Mouse (Mus musculus): ENCODE data around the gene Mettl7a3. TPM values are rescaled to one million over a fixed set of nuclear protein-coding genes. Genes with fewer than 3 reads are reported as not detected.

The Mettl7a3 gene
- total and polyA plus RNA-seq, 3 experiments = 0.66 to 1.4 TPM; not detected in 1

DNA sequence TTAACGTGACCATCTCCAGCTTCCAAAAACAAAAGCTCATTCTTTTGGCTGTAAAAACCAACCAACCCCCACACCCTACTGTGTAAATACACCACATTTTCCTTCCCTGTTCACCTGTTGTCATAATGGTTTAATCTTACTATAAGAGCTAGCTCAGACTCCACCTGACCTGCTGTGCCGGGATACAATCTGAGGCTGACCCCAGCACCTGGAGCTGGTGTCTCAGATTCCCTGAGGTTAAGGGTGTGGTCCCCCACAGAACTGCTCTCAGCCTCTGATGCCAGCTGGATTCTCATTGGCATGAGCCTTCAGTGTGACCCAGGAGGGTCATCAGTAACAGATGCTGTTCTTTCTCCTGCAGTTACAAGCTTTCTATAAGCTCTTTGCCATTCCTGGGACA, 45.4 kb downstream of the Mettl7a3 start:
- Histone ChIP-seq H3K9me3 (replicated peaks) (no peaks in the 10 kb centered on the region), H3K4me1 (ENCODE audit: insufficient read depth, low read depth, low read length) (peaks cover 16% of the 10 kb centered on the region), H3K36me3 (replicated peaks) (no peaks in the 10 kb centered on the region), H3K4me3 (ENCODE audit: low read depth, low read length) (no peak overlapping the region), H3K27me3 (ENCODE audit: insufficient read depth, low read length) (no peaks in the 10 kb centered on the region)
- no peak for ATAC-seq (ENCODE audit: extremely low read depth, insufficient number of reproducible peaks, low FRiP score, poor library complexity, severe bottlenecking)
- TF ChIP-seq CTCF (IDR thresholded peaks at IDR 0.05; ENCODE audit: low read depth, low read length) (no peak), GATA2 (IDR thresholded peaks at IDR 0.05; ENCODE audit: borderline replicate concordance, low read depth, low read length) (no peak), TAL1 (conservative IDR thresholded peaks at IDR 0.05; ENCODE audit: low read depth, low read length) (no peak), POLR2AphosphoS5 (IDR thresholded peaks at IDR 0.05; ENCODE audit: insufficient replicate concordance, low read depth, low read length) (no peak), GATA1 (IDR thresholded peaks at IDR 0.05; ENCODE audit: borderline replicate concordance, low read length) (no peak)
- no peak for DNase-seq (ENCODE audit: low spot score)

- no peaks in the 10 kb centered on the region for H3K27me3 ChIP-seq (ENCODE audit: insufficient read depth, low read length)
- no peak for TF ChIP-seq GATA1 (IDR thresholded peaks at IDR 0.05; ENCODE audit: borderline replicate concordance, low read length)
- TF ChIP-seq CTCF (IDR thresholded peaks at IDR 0.05; ENCODE audit: low read depth, low read length) = no peak
- no peak for TF ChIP-seq POLR2AphosphoS5 (IDR thresholded peaks at IDR 0.05; ENCODE audit: insufficient replicate concordance, low read depth, low read length)
- no peak for TF ChIP-seq TAL1 (conservative IDR thresholded peaks at IDR 0.05; ENCODE audit: low read depth, low read length)
- no peak for TF ChIP-seq GATA2 (IDR thresholded peaks at IDR 0.05; ENCODE audit: borderline replicate concordance, low read depth, low read length)
- peaks cover 25% of the 10 kb centered on the region for H3K4me1 ChIP-seq (ENCODE audit: insufficient read depth, low read depth, low read length)
- no peak overlapping the region for H3K4me3 ChIP-seq (ENCODE audit: low read depth, low read length)
- no peaks in the 10 kb centered on the region for H3K9me3 ChIP-seq (replicated peaks)
- peaks cover 33% of the 10 kb centered on the region for H3K36me3 ChIP-seq (replicated peaks)
- no peak for DNase-seq (ENCODE audit: low spot score)
- ATAC-seq (ENCODE audit: extremely low read depth, insufficient number of reproducible peaks, low FRiP score, poor library complexity, severe bottlenecking) = no peak
Observed at GRCm38 (mm10) chr15:100385705-100386104, 51.0 kb downstream of the Mettl7a3 start.

- no peak for DNase-seq (ENCODE audit: low spot score)
- Histone ChIP-seq H3K36me3 (replicated peaks) (peaks cover 48% of the 10 kb centered on the region), H3K9me3 (replicated peaks) (no peaks in the 10 kb centered on the region), H3K4me1 (ENCODE audit: insufficient read depth, low read depth, low read length) (peaks cover 45% of the 10 kb centered on the region), H3K27me3 (ENCODE audit: insufficient read depth, low read length) (no peaks in the 10 kb centered on the region), H3K4me3 (ENCODE audit: low read depth, low read length) (no peak overlapping the region)
- ATAC-seq (ENCODE audit: extremely low read depth, insufficient number of reproducible peaks, low FRiP score, poor library complexity, severe bottlenecking) = no peak
- TF ChIP-seq GATA1 (IDR thresholded peaks at IDR 0.05; ENCODE audit: borderline replicate concordance, low read length) (no peak), CTCF (IDR thresholded peaks at IDR 0.05; ENCODE audit: low read depth, low read length) (no peak), TAL1 (conservative IDR thresholded peaks at IDR 0.05; ENCODE audit: low read depth, low read length) (no peak), POLR2AphosphoS5 (IDR thresholded peaks at IDR 0.05; ENCODE audit: insufficient replicate concordance, low read depth, low read length) (no peak), GATA2 (IDR thresholded peaks at IDR 0.05; ENCODE audit: borderline replicate concordance, low read depth, low read length) (no peak)
Observed at GRCm38 (mm10) chr15:100387544-100388223, 53.0 kb downstream of the Mettl7a3 start.

GRCm38 (mm10) chr15:100388224-100388835, 53.6 kb downstream of the Mettl7a3 start:
- ATAC-seq (ENCODE audit: extremely low read depth, insufficient number of reproducible peaks, low FRiP score, poor library complexity, severe bottlenecking) (no peak), DNase-seq (ENCODE audit: low spot score) (no peak)
- no peaks in the 10 kb centered on the region for H3K9me3 ChIP-seq (replicated peaks)
- H3K4me3 ChIP-seq (ENCODE audit: low read depth, low read length) = no peak overlapping the region
- TF ChIP-seq GATA1 (IDR thresholded peaks at IDR 0.05; ENCODE audit: borderline replicate concordance, low read length) (no peak), TAL1 (conservative IDR thresholded peaks at IDR 0.05; ENCODE audit: low read depth, low read length) (no peak), GATA2 (IDR thresholded peaks at IDR 0.05; ENCODE audit: borderline replicate concordance, low read depth, low read length) (no peak), CTCF (IDR thresholded peaks at IDR 0.05; ENCODE audit: low read depth, low read length) (no peak), POLR2AphosphoS5 (IDR thresholded peaks at IDR 0.05; ENCODE audit: insufficient replicate concordance, low read depth, low read length) (no peak)
- no peaks in the 10 kb centered on the region for H3K27me3 ChIP-seq (ENCODE audit: insufficient read depth, low read length)
- peaks cover 51% of the 10 kb centered on the region for H3K4me1 ChIP-seq (ENCODE audit: insufficient read depth, low read depth, low read length)
- peaks cover 55% of the 10 kb centered on the region for H3K36me3 ChIP-seq (replicated peaks)

DNA sequence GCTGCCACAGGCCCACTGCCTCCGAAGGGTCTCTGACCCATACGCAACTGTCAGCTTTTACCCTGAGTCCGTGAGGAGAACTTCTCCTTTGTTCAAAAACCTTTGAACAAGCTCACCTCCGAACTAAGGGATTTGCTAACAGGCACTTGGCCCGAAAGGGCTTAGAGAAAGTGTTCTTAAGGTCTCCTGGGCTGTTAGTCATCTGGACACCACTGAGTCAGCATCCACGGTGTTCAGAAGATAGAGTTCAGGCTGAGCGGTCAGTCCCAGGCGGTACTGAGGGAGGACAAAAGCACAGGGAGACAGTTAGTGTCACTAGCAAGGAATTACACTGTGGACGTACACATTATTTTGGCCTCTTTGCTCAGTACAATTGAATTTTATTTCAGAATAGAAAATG, 54.2 kb downstream of the Mettl7a3 start:
- Histone ChIP-seq H3K27me3 (ENCODE audit: insufficient read depth, low read length) (no peaks in the 10 kb centered on the region), H3K36me3 (replicated peaks) (peaks cover 60% of the 10 kb centered on the region), H3K9me3 (replicated peaks) (no peaks in the 10 kb centered on the region), H3K4me3 (ENCODE audit: low read depth, low read length) (no peak overlapping the region), H3K4me1 (ENCODE audit: insufficient read depth, low read depth, low read length) (peaks cover 56% of the 10 kb centered on the region)
- DNase-seq (ENCODE audit: low spot score) (no peak), ATAC-seq (ENCODE audit: extremely low read depth, insufficient number of reproducible peaks, low FRiP score, poor library complexity, severe bottlenecking) (no peak)
- no peak for TF ChIP-seq GATA2 (IDR thresholded peaks at IDR 0.05; ENCODE audit: borderline replicate concordance, low read depth, low read length)
- TF ChIP-seq POLR2AphosphoS5 (IDR thresholded peaks at IDR 0.05; ENCODE audit: insufficient replicate concordance, low read depth, low read length) = no peak
- TF ChIP-seq GATA1 (IDR thresholded peaks at IDR 0.05; ENCODE audit: borderline replicate concordance, low read length) = no peak
- TF ChIP-seq CTCF (IDR thresholded peaks at IDR 0.05; ENCODE audit: low read depth, low read length) = no peak
- no peak for TF ChIP-seq TAL1 (conservative IDR thresholded peaks at IDR 0.05; ENCODE audit: low read depth, low read length)

Other genes with a start within 250 kb of the Mettl7a3 start
- gene Atf1, start 107.1 kb upstream of the Mettl7a3 start, total RNA-seq (2014; fragmentation: Nextera tagmentation) = 72.0 and 75.1 TPM in 2 replicates
- gene Atf1, start 107.1 kb upstream of the Mettl7a3 start, total RNA-seq (2017) = 49.7 and 68.8 TPM in 2 replicates
- 44.9 and 60.0 TPM in 2 replicates for gene Atf1, start 107.1 kb upstream of the Mettl7a3 start, polyA plus RNA-seq (2012)
- gene Tmprss12, start 54.1 kb upstream of the Mettl7a3 start, total RNA-seq (2014; fragmentation: Nextera tagmentation) = not detected in 2 replicates
- gene Tmprss12, start 54.1 kb upstream of the Mettl7a3 start, total RNA-seq (2017) = 0.12 TPM in 1 of 2 replicates, not detected in the other
- not detected in 2 replicates for gene Tmprss12, start 54.1 kb upstream of the Mettl7a3 start, polyA plus RNA-seq (2012)
- gene Mettl7a1, start 30.8 kb upstream of the Mettl7a3 start, total RNA-seq (2014; fragmentation: Nextera tagmentation) = 5.5 and 50.3 TPM in 2 replicates
- gene Mettl7a1, start 30.8 kb upstream of the Mettl7a3 start, total RNA-seq (2017) = 31.2 and 31.6 TPM in 2 replicates
- gene Mettl7a1, start 30.8 kb upstream of the Mettl7a3 start, polyA plus RNA-seq (2012) = 22.1 and 24.2 TPM in 2 replicates
- gene Methig1, start 18.2 kb downstream of the Mettl7a3 start, total RNA-seq (2014; fragmentation: Nextera tagmentation) = not detected in 2 replicates
- gene Methig1, start 18.2 kb downstream of the Mettl7a3 start, total RNA-seq (2017) = not detected in 2 replicates
- 0.11 and 0.22 TPM in 2 replicates for gene Methig1, start 18.2 kb downstream of the Mettl7a3 start, polyA plus RNA-seq (2012)
- gene Mettl7a2, start 18.3 kb downstream of the Mettl7a3 start, total RNA-seq (2014; fragmentation: Nextera tagmentation) = 2.2 TPM in 1 of 2 replicates, not detected in the other
- gene Mettl7a2, start 18.3 kb downstream of the Mettl7a3 start, total RNA-seq (2017) = 2.1 and 3.1 TPM in 2 replicates
- gene Mettl7a2, start 18.3 kb downstream of the Mettl7a3 start, polyA plus RNA-seq (2012) = 2.4 TPM in 2 replicates
- not detected in 2 replicates for gene Higd1c, start 29.6 kb downstream of the Mettl7a3 start, total RNA-seq (2014; fragmentation: Nextera tagmentation)
- gene Higd1c, start 29.6 kb downstream of the Mettl7a3 start, total RNA-seq (2017) = not detected in 2 replicates
- not detected in 2 replicates for gene Higd1c, start 29.6 kb downstream of the Mettl7a3 start, polyA plus RNA-seq (2012)
- not detected in 2 replicates for gene Gm5475, start 87.2 kb downstream of the Mettl7a3 start, total RNA-seq (2014; fragmentation: Nextera tagmentation)
- gene Gm5475, start 87.2 kb downstream of the Mettl7a3 start, total RNA-seq (2017) = 0.05 and 0.17 TPM in 2 replicates
- not detected in 2 replicates for gene Gm5475, start 87.2 kb downstream of the Mettl7a3 start, polyA plus RNA-seq (2012)
- gene Slc11a2, start 90.1 kb downstream of the Mettl7a3 start, total RNA-seq (2014; fragmentation: Nextera tagmentation) = 66.1 and 95.4 TPM in 2 replicates
- gene Slc11a2, start 90.1 kb downstream of the Mettl7a3 start, total RNA-seq (2017) = 34.6 and 35.7 TPM in 2 replicates
- gene Slc11a2, start 90.1 kb downstream of the Mettl7a3 start, polyA plus RNA-seq (2012) = 4.5 and 5.4 TPM in 2 replicates
- gene Letmd1, start 134.1 kb downstream of the Mettl7a3 start, total RNA-seq (2014; fragmentation: Nextera tagmentation) = 55.0 and 55.7 TPM in 2 replicates
- 28.4 and 32.8 TPM in 2 replicates for gene Letmd1, start 134.1 kb downstream of the Mettl7a3 start, total RNA-seq (2017)
- 54.5 and 60.8 TPM in 2 replicates for gene Letmd1, start 134.1 kb downstream of the Mettl7a3 start, polyA plus RNA-seq (2012)
- gene Csrnp2, start 160.6 kb downstream of the Mettl7a3 start, total RNA-seq (2014; fragmentation: Nextera tagmentation) = 2.2 and 3.1 TPM in 2 replicates
- 3.7 and 3.8 TPM in 2 replicates for gene Csrnp2, start 160.6 kb downstream of the Mettl7a3 start, total RNA-seq (2017)
- gene Csrnp2, start 160.6 kb downstream of the Mettl7a3 start, polyA plus RNA-seq (2012) = 1.3 and 1.4 TPM in 2 replicates
- 16.0 and 18.8 TPM in 2 replicates for gene Tfcp2, start 217.1 kb downstream of the Mettl7a3 start, total RNA-seq (2014; fragmentation: Nextera tagmentation)
- gene Tfcp2, start 217.1 kb downstream of the Mettl7a3 start, total RNA-seq (2017) = 8.7 and 10.9 TPM in 2 replicates
- gene Tfcp2, start 217.1 kb downstream of the Mettl7a3 start, polyA plus RNA-seq (2012) = 2.9 and 3.9 TPM in 2 replicates